Mouse (Mus musculus): ENCODE data around the gene Sh3gl1.

GRCm38 (mm10) chr17:56038583-56039261, 2.3 kb upstream of the Sh3gl1 start:
- TF ChIP-seq CTCF (IDR thresholded peaks at IDR 0.05; ENCODE audit: low read depth, low read length) = no peak
- no peak for TF ChIP-seq POLR2A (IDR thresholded peaks at IDR 0.05; ENCODE audit: extremely low read depth, insufficient read depth, low read length)
